Mouse (Mus musculus) liver, embryonic 14.5 days (tissue): ENCODE data around the gene Ctnnb1. TPM values are rescaled to one million over a fixed set of nuclear protein-coding genes. Genes with fewer than 3 reads are reported as not detected.

ENCODE experiments used
- ATAC-seq: fragments of 200-750 bp; cut with Nextera tagmentation; 2 replicates; pipeline ENCODE4 v1.8.0; 2017; ENCODE audit warnings: moderate number of reproducible peaks, mild to moderate bottlenecking, moderate library complexity; ENCODE audit not compliant: insufficient read depth
- DNase-seq, 3 experiments: peaks; one replicate each; pipeline ENCODE4 v3.0.0-alpha.2; 2012 to 2013; ENCODE audit warnings: low read depth in 3 of 3, low spot score in 3 of 3
- H3K27ac ChIP-seq: fragments of 300-500 bp; sonication (generic); 2 replicates; pipeline ENCODE4 v1.5.1; 2014; ENCODE audit warnings: moderate library complexity, mild to moderate bottlenecking, control low read depth, inconsistent platforms
- H3K27me3 ChIP-seq: fragments of 300-500 bp; sonication (generic); 2 replicates; pipeline ENCODE4 v1.6.1; 2014; ENCODE audit warnings: mild to moderate bottlenecking, low read length, moderate library complexity; ENCODE audit not compliant: control insufficient read depth, insufficient read depth
- H3K36me3 ChIP-seq: fragments of 300-500 bp; sonication (generic); replicated peaks from 2 replicates; pipeline ENCODE4 v1.6.1; 2014; ENCODE audit warnings: low read depth; ENCODE audit not compliant: control insufficient read depth, insufficient read depth
- H3K4me1 ChIP-seq, 2 experiments: fragments of 200-500 bp in 1 of 2; fragments of 300-500 bp in 1 of 2; sonication (generic) in 1 of 2; replicated peaks; 2 replicates each; pipeline ENCODE4 v1.6.1; 2012 to 2014; ENCODE audit warnings: antibody characterized with exemption in 1 of 2, inconsistent platforms in 1 of 2, low read length in 1 of 2; ENCODE audit not compliant: control insufficient read depth in 2 of 2, insufficient read depth in 2 of 2
- H3K4me2 ChIP-seq: fragments of 300-500 bp; sonication (generic); 2 replicates; pipeline ENCODE4 v1.6.1; 2014; ENCODE audit warnings: low read depth, mild to moderate bottlenecking, control low read depth, moderate library complexity
- H3K4me3 ChIP-seq, 2 experiments: fragments of 200-500 bp in 1 of 2; fragments of 300-500 bp in 1 of 2; sonication (generic) in 1 of 2; 2 replicates each; pipeline ENCODE4 v1.5.1; 2012 to 2014; ENCODE audit warnings: low read depth in 2 of 2, low read length in 2 of 2, mild to moderate bottlenecking in 2 of 2, control low read depth in 1 of 2, inconsistent platforms in 1 of 2, moderate library complexity in 1 of 2; ENCODE audit not compliant: insufficient read depth in 1 of 2
- H3K9ac ChIP-seq: fragments of 300-500 bp; sonication (generic); replicated peaks from 2 replicates; pipeline ENCODE4 v1.6.1; 2014; ENCODE audit warnings: mild to moderate bottlenecking, control low read depth, moderate library complexity
- H3K9me3 ChIP-seq: fragments of 300-500 bp; sonication (generic); 2 replicates; pipeline ENCODE4 v1.6.1; 2016; ENCODE audit warnings: low read length, mixed read lengths; ENCODE audit not compliant: control insufficient read depth
- CTCF ChIP-seq: IDR thresholded peaks from 2 replicates; pipeline ENCODE4 v1.5.1; 2016; ENCODE audit warnings: antibody characterized with exemption, low read depth, control low read depth
- EP300 ChIP-seq: IDR thresholded peaks from 2 replicates; pipeline ENCODE4 v1.6.1; 2016; ENCODE audit warnings: antibody characterized with exemption, low read depth
- WGBS: fragments of 180-500 bp; shearing (Covaris S2); extraction: QIAGEN DNeasy Blood & Tissue Kit; methylation state at CpG from one replicate; pipeline ENCODE4 v1.1.7; 2014; ENCODE audit not compliant: insufficient replicate concordance; 5-methylcytosine and 5-hydroxymethylcytosine counted together
- polyA plus RNA-seq, 2 experiments: library from polyadenylated mRNA; depleted of rRNA in 1 of 2; stranded (reverse) in 1 of 2; unstranded in 1 of 2; fragments of >200 nt; fragmentation: Nextera tagmentation in 1 of 2; extraction: Ambion mirVana in 1 of 2; gene quantifications; 2 replicates each; pipeline versions ENCODE4 v1.2.1 to v1.2.3; 2012 to 2014

The Ctnnb1 gene
- polyA plus RNA-seq, 2 experiments, result 69.5 to 105 TPM

GRCm38 (mm10) chr9:120981777-120982176, 52.8 kb downstream of the Ctnnb1 start:
- H3K4me2 ChIP-seq, result no peak overlapping the region
- no peak for ATAC-seq
- H3K4me1 ChIP-seq, result peaks cover 0 to 15% of the 10 kb centered on the region in 2 experiments; a peak in 3 of 4 replicates
- H3K27me3 ChIP-seq, result no peaks in the 10 kb centered on the region
- no peak overlapping the region for H3K9ac ChIP-seq
- H3K36me3 ChIP-seq, result no peaks in the 10 kb centered on the region
- TF ChIP-seq CTCF (no peak), EP300 (no peak)
- H3K9me3 ChIP-seq, result no peaks in the 10 kb centered on the region
- DNase-seq, result no peak
- H3K27ac ChIP-seq, result no peak overlapping the region
- H3K4me3 ChIP-seq, result no peak overlapping the region
- 70% methylated on average over 7 of the region's 7 CpGs for WGBS

- TF ChIP-seq EP300 (no peak), CTCF (no peak)
- ATAC-seq (peak; percentile 55; the same call in 1 of the 2 replicates), DNase-seq (no peak)
- Histone ChIP-seq H3K4me1 (peaks cover 0 to 15% of the 10 kb centered on the region in 2 experiments; a peak in 3 of 4 replicates), H3K4me3 (no peak overlapping the region), H3K9me3 (no peaks in the 10 kb centered on the region), H3K4me2 (no peak overlapping the region), H3K27me3 (no peaks in the 10 kb centered on the region), H3K9ac (no peak overlapping the region), H3K27ac (no peak overlapping the region), H3K36me3 (no peaks in the 10 kb centered on the region)
- WGBS, result 61% methylated on average over 8 of the region's 8 CpGs
Observed at GRCm38 (mm10) chr9:120983849-120984248, 54.8 kb downstream of the Ctnnb1 start.

GRCm38 (mm10) chr9:120984509-120984908, 55.5 kb downstream of the Ctnnb1 start:
- no peak overlapping the region for H3K9ac ChIP-seq
- WGBS, result 51% methylated on average over 5 of the region's 5 CpGs
- ATAC-seq, result no peak
- no peak for DNase-seq
- TF ChIP-seq EP300 (no peak), CTCF (no peak)
- peaks cover 0 to 15% of the 10 kb centered on the region in 2 experiments; a peak in 3 of 4 replicates for H3K4me1 ChIP-seq
- H3K27me3 ChIP-seq, result no peaks in the 10 kb centered on the region
- H3K27ac ChIP-seq, result no peak overlapping the region
- no peak overlapping the region for H3K4me2 ChIP-seq
- H3K4me3 ChIP-seq, result no peak overlapping the region
- H3K9me3 ChIP-seq, result no peaks in the 10 kb centered on the region
- no peaks in the 10 kb centered on the region for H3K36me3 ChIP-seq

GRCm38 (mm10) chr9:120985009-120985408, 56.0 kb downstream of the Ctnnb1 start:
- TF ChIP-seq CTCF (no peak), EP300 (no peak)
- H3K36me3 ChIP-seq, result no peaks in the 10 kb centered on the region
- H3K9me3 ChIP-seq, result no peaks in the 10 kb centered on the region
- peaks cover 0 to 15% of the 10 kb centered on the region in 2 experiments; a peak in 3 of 4 replicates for H3K4me1 ChIP-seq
- DNase-seq (no peak), ATAC-seq (no peak)
- no peak overlapping the region for H3K27ac ChIP-seq
- no peak overlapping the region for H3K4me2 ChIP-seq
- H3K4me3 ChIP-seq, result no peak overlapping the region
- H3K9ac ChIP-seq, result no peak overlapping the region
- WGBS, result 74% methylated on average over 5 of the region's 5 CpGs
- no peaks in the 10 kb centered on the region for H3K27me3 ChIP-seq

GRCm38 (mm10) chr9:120985524-120985923, 56.5 kb downstream of the Ctnnb1 start:
- no peak for ATAC-seq
- TF ChIP-seq CTCF, result no peak
- no peak for TF ChIP-seq EP300
- Histone ChIP-seq H3K9ac (no peak overlapping the region), H3K27ac (no peak overlapping the region), H3K4me2 (no peak overlapping the region), H3K9me3 (no peaks in the 10 kb centered on the region), H3K27me3 (no peaks in the 10 kb centered on the region), H3K4me3 (no peak overlapping the region), H3K4me1 (peaks cover 0 to 15% of the 10 kb centered on the region in 2 experiments; a peak in 3 of 4 replicates), H3K36me3 (no peaks in the 10 kb centered on the region)
- no peak for DNase-seq
- 72% methylated on average over 5 of the region's 5 CpGs for WGBS
